Mouse (Mus musculus) monocyte, adult 2 months (primary cell): Measurements from ENCODE around the gene Gm29609.

Experiments used
- DNase-seq, 2 experiments: peaks; one replicate each; pipeline ENCODE4 v3.0.0; 2022; ENCODE audit warnings: low spot score in 2 of 2, low read depth in 1 of 2

Gene Gm29609

DNA sequence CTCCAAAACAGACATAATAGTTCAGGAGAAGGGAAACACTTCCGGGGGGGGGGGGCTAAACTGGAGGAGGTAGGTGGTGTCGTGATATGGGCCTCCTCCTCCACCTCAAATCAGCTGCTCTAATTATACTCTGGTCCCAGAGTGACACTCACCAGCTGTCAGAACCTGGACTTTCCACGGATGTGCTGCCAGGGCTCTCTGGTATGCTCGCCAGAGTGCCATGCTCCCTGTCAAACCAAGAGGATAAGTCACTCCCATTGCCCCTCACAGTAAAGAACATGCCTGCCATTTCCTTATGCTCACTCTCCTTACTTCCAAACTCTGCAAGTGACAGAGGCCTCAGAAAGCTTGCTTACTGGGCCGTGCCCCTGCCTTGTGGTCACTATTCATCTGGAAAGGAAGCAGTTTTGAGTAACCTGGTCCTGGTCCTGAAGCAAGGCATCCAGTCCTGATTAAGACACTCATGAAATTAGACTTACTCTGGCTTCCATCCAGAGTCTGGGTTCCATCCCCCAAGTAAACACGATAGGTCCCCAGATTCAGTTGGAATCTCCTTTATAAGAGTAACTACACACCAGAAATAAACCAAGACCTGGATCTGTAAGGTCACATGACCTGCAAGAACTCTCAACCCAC is 26.1 kb downstream of the Gm29609 start:
- no peak for DNase-seq

DNA sequence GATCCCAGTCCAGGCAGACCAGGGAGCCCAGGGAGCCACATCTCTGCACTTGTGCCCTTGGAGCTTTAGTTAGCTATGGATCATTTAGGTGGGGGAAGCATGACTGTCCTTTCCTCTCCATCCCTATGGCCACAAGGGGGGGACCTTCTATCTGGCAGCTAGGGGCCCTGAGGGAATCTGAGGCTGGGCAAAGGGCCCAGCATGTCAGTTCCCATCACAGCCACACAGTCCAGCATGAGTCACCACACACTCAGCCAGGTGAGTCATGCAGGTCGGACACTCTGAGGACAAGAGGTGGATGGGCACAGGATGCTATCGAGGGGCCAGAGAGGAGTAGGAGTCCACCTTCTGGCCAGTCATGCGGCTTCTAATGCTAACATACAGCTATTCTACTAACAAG is 28.0 kb downstream of the Gm29609 start:
- no peak for DNase-seq

DNA sequence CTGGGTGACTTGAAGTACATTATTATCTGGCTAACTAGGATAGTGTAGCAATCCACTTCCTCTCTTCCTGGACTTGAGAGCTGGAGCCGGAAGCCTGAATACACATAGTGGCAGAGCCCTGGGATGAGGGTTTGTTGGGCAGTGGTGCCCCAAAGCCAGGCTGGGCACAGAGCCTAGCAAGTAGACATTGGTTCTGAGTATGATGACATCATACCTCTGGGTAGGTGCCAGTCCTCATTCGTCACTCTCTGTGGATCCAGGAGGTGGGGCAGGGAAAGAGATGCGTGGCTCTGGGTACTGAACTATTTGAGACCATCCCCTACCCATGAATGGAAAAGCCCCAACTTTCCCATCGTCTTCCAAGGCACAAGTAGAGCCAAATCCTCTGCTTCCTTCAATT is 29.9 kb downstream of the Gm29609 start:
- DNase-seq: no peak

DNA sequence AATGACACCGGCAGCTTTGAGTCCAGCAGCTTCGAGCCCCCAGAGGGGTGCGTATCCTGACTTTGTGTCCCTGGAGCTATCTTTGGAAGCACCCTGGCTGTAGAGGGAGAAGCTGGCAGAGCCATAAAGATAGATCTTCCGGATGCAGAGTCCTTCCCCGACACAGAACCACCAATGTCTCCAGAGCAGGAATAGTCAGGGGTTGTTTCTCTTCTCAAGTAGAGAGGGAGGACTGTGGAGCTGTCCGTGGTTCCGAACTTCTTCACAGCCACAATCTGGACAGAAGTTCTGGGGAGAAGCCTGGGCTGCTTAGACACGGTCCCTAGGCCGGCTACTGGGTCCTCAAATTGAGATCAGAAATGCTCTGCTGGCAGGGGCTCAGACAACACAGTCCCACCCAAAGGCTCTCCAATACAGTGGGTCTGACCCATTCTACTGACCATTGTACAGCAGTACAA is 40.7 kb downstream of the Gm29609 start:
- no peak for DNase-seq

DNA sequence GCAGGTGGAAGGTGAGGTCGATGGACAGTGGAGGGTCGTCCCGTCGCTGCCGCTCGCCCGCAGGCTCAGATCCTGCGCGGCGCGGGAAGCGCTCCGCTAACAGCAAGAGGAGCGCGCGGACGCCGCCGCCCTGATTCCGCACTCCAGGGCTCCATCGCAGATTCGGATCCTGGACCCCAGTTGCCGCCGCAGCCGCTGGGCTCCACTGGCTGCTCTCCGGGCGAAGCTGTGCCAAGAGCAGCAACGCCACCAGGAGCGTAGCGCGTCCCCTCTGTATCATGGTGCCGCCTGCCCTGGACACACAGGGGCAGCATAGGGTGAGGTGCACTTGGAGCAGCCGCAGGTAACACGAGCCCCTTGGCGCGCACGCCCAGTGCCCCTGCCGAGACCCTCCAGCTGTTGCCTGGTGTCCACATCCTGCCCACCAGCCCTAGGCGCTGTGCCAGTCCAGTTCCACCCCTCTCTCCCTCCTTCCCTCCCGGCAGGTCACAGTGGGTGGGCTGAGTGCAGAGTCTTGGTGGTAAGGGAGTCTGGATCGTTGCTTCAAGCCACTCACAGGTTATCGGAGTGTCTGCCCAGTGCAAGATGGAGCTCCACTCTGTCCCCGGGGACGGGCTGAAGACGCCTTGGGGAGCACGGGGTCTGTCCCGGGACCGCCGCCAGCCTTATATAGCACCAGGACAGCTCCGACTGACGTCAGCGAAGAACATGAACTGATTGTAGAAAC is 41.3 kb downstream of the Gm29609 start, which contains the start of gene Ucn:
Gene Ucn (minus strand): TSS at position 589 of the 727 bp plus-strand sequence.
- DNase-seq: no peak

DNA sequence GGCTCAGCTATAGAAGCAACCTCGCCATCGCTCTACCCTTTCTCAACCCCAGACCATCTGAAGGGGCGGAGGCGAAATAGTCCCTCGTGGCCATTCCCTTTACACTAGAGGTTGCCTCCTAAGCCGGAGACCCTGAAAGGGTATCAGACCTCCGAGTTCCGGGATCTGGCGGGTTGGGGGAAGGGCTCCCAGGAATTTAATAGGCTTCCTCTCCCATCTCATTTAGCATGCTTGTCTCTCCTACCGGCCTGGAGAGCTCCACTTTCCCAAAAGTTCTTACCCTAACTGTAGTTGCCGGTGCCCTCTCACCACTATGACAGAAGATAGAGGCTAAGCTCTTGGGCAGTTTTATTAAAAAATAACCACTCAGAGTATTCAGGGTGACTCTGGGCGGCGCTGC is 42.1 kb downstream of the Gm29609 start:
- DNase-seq: no peak

DNA sequence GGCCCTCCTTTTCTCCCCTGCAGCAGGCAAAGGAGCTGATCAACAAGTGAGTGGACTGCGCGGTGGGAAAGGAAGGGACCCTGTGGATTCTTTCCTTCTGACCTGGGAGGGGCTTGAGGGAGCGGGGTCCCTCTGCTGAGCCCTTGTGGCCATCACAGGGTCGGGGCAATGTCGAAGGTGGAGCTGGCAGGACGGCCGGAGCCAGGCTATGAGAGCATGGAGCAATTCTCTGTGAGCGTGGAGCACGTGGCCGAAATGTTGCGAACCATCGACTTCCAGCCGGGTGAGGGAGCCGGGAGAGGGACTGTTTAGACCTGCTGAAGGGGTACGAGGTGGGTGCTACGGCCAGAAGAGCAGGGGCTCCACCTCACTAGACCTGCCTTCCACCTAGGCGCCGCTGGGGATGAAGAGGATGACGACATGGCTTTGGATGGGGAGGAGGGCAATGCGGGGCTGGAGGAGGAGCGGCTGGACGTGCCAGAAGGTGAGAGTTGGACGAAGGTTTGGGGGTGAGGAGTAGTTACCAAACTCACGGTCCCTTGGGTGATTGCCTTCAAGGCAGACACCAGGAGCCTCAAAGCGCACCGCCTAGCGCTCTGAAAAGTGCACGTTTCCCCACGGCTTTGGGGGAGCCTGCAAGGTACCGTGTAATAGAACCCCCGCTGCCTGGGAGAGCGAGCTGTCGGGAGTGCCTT is 42.8 kb downstream of the Gm29609 start:
- no peak for DNase-seq

DNA sequence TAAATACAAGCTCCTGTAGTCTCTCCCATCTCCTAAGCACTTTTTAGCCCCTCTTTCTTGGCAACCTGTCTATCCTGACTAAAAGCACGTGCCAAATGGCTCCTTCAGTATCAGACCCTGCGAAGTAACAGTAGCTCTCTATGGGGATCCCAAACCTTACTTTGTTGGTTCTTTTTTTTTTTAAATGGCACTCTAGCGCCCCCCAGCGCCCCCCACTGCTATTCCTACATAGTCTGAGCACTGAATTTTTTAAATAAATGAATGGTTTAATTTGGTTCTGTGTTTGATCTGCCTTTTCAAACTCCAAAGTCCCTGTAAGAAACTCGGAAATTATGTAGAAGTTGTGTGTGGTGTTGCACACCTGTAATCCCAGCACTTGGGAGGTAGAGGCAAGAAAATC is 53.7 kb downstream of the Gm29609 start:
- no peak for DNase-seq

DNA sequence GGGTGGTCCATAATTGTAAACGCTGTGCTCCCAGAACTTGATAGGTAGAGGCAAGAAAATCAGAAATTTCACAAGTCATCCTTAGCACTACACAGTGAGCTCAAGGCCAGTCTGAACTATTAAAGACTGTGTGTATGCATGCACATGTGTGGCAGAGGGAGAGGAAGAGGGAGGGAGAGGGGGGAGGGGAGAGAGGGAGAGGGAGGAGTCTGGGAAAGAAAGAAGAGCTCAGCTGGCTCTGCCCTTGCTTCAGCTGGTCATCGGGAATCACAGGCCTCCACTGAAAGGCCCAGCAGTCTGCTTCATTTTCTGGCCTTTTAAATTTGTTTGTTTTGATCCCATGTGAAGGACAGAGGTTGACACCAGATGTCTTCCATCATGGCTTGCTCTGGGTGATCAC is 56.2 kb downstream of the Gm29609 start:
- no peak for DNase-seq

DNA sequence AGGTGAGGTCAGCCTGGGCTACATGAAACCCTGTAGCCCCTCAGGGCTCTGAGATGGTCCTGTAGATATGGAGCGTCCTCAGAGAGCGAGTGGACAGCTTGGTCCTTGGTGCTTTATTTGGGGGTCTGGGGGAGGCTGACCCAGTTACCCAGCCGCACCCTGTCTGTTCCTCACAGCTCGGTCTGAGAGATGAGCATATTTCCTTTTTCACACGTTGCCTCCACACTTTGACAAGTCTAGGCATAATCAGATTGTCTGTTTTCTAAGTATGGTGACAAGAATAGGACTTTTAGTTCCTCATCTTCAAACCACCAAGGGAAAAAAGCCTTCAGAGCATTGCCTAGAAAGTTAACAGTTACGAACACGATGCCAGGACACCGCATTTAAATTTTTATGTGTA is 58.6 kb downstream of the Gm29609 start:
- DNase-seq: no peak

DNA sequence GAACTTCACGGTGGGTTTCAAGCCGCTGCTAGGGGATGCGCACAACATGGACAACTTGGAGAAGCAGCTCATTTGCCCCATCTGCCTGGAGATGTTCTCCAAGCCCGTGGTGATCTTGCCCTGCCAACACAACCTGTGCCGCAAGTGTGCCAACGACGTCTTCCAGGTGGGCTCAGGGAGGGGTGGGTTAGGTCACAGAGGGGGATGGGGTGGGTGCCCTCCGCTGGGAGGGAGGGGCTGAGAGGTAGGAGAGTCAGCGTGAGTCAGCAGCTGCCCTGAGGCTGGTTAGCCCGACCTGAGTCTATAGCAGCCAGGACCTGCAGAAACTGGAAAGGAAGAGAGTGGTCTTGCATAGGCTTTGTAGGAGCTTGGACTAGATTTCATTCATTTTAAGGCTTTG is 62.8 kb downstream of the Gm29609 start:
- no peak for DNase-seq

DNA sequence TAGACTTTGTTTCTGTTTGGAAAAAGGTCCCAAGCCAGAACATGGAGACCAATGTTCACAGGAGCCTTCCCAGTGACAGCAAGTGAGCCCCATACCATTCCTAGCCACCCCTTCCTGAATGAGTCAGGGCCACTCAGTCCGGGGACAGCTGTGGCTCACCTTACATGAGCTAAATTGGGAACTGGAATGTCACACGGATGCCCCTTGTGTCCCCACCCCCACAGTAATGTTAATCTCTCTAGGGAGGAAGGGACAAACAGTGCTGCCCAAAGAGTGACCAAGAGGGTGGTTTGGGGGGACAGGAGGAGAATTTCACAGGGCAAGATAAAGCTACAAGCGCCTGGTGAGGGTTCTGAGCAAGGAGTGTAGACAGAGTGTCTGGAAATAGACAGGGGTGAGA is 63.4 kb downstream of the Gm29609 start, which contains the start of gene Trim54:
Gene Trim54 (plus strand): TSS at position 359 of the 400 bp plus-strand sequence.
- no peak for DNase-seq

DNA sequence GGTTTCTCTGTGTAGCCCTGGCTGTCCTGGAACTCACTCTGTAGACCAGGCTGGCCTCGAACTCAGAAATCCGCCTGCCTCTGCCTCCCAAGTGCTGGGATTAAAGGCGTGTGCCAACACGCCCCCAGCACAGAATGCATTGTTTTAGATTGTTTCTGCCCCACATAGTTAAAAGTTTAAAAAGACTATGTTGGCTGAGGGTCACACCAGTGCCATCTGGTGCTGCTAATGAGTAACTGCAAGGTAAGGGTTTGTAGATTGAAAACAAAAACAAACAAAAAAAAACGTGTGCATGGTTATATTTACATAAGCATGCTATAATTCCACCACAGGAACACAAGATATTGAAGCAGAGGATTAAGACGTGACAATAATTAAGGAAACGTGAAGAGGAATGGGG is 68.9 kb downstream of the Gm29609 start:
- no peak for DNase-seq

DNA sequence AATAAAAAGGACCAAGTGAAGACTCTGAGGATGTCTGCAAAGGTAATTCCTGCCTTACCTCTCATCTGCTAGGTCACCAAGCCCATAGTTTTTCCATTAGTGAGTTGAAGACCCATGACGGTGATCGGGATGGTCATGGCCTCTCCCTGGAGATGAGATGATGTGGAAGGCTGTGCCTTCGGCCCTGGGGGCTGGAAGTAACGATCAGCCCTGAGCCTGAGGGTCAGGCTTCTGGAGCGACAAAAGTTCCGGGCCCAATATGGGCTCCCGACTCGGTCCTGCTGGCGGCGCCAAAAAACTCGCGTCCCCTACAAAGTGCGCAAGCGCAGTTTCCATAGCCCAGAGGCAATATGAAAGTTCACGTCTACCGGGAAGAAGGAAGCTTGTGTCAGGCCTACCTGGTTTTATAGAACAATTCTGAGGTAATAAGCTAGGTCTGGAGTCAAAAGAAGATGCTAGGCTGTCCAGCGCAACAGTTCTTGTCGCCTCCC is 71.7 kb downstream of the Gm29609 start, which contains the start of gene Slc30a3:
Gene Slc30a3 (minus strand): TSS at position 238 of the 491 bp plus-strand sequence.
- DNase-seq: no peak

DNA sequence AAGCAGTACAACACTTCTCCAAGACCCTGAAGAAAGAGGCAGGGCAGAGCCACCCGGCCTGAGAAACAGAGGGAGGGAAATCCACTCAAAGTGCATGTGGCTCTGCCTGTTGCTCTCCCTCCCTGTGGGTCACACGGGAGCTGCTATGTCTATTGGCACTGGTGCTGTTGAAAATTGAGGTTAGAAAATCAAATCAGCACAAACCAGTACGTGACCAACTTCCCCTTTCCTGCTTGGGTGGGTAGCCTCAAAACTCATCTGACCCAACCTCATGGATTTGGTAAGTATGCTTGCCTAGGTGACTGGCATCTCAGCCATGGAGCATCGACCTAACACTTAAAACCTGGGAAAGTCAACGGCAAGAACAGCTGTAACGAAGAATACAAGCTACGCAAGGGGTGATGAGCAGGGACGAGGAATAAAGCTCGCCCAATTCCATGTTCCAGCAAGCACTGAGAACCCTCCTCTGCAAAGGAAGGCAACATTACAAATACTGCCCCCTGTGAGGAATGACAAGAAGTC is 73.8 kb downstream of the Gm29609 start, which contains the start of gene Dnajc5g:
Gene Dnajc5g (plus strand): TSS at position 472 of the 522 bp plus-strand sequence.
- DNase-seq: no peak

DNA sequence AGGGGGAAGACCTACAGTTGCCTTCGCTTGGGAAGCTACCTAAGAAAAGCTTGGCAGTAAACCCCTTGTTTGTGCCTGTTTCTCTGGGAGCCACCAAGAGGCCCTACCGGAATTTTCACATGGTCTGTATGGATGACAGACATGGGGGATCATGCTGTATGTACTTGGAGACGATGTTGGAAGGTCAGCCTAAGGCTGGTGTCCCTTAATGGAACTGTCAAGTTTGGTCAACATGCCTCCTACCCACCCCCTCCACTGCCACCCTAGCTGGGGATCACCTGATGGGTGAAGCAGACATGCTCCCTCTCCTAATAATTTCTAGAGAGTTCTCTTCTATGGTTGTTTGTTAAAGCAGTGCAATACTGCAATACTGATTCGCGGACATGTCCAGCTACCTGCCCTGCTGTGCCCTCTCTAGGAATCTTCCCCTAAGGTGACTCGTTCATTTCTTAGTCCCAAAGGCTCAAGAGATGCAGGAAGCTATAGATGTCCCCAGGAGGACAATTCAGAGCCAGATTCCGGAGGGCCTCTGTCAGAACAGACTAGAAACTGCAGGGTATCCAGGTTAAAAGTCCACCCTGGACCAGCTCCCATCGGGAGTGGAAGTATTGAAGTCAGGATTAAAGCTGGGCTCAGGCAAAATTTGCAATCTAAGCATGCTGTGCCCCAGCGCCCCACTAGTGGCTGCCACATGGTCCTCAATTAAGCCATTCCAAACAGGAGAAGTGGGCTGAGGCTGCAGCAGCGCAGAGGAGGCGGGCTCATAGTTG is 83.8 kb downstream of the Gm29609 start:
- no peak for DNase-seq

DNA sequence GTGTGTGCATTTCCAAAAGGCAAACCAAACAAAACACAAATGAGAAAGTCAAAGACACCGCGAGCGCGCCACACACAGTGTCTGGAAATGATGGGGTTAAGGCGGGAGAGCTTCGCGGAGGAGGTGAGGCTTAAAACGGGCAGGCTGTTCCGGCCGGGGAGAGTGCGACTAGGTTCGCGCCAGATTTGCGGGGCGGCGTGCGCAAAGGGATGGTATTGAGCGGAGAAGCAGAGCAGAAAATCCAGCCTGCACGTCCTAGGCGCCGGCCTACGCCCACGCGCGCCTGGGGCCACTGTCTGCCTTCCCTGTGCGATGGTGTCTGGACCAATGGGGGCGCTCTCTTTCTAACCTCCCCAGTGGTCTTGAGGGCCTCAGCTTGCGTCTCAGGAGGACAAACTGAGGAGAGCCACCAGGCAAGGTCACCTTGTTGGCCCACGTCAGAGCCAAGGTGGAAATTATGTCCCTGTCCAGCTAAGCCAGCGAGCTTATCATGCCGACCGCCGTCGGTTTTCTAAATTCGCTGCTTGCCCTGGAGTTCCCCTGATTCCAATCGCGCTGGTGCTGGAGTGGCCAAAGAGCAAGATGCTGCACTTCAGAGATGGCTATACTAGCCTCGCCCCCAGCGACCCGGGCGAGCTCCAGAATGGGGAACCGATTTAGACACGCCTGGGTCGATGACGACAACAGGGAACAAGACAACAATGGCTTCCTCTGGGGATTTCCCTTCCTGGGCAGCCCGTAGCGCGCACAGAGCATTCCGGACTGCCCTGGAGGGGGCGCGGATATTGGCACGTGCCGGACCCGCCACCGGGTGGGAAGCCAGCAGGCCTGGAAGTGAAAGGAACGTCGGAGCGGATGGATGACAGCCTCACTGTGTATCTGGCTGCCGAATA is 84.7 kb downstream of the Gm29609 start:
- DNase-seq: peak; percentile 86 to 88
